ENCODE assay signal across 20 mouse cellular contexts in the genomic region with DNA sequence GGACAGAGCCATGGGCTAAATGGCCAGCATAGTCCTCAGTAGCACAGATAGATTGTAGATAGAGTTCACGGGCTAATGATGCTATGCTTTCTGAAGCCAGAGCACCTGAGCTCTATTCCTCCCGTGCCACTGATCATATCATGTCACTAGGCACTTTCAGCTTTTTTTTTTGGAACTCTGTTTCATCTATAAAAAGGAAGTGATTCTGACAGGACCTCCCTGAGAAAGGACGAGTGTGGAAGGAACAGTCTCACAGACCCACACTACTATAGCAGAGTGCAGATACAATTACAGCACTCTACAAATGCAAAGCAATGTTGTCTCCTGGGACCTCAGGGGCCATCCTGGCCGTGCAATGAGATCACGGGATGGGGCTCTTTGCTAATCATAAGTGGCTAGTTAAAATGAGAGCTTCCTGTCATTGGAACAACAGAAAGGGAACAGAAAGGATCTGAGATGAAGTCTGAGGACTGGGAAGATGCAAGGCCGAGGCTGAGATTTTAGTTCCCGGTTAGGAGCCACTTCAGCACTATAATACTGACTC.
DNase-seq lines count a peak whose midpoint lies in the region; ATAC-seq lines count a peak whose summit lies in the region.
"Had no signal": no experiment of that assay in that cellular context is flagged by ENCODE, and none has a peak within 500 bp of the region (broad histone marks: within the 10 kb centered on the region; RNA-seq: fewer than 3 reads in every experiment).

No protein-coding gene starts in this region.

- no peaks in the 10 kb centered on the region for H3K4me1 ChIP-seq in midbrain, embryonic 11.5 days (ENCODE audit: control insufficient read depth, insufficient read depth, low read length)
- H3K4me1 ChIP-seq: embryonic facial prominence, embryonic 12.5 days; forebrain, embryonic 13.5 days; forebrain, embryonic 15.5 days had no signal

- no peak overlapping the region for H3K4me3 ChIP-seq in midbrain, embryonic 11.5 days (ENCODE audit: low read depth, low read length)
- H3K4me3 ChIP-seq: embryonic facial prominence, embryonic 10.5 days; embryonic facial prominence, embryonic 12.5 days; forebrain, embryonic 13.5 days; forebrain, embryonic 15.5 days had no signal

- no peak overlapping the region for H3K9ac ChIP-seq in midbrain, embryonic 11.5 days (ENCODE audit: low read length)
- H3K9ac ChIP-seq: embryonic facial prominence, embryonic 12.5 days; forebrain, embryonic 13.5 days; forebrain, embryonic 15.5 days; forebrain, postnatal 0 days had no signal

- ATAC-seq in granulocyte monocyte progenitor cell, adult 5-6 weeks (replicated peaks; ENCODE audit: poor library complexity, severe bottlenecking), result peak; percentile 48
- no peak for ATAC-seq in midbrain, embryonic 11.5 days (ENCODE audit: low FRiP score)
- ATAC-seq: forebrain, embryonic 13.5 days; forebrain, embryonic 15.5 days; forebrain, postnatal 0 days had no signal

- H3K4me2 ChIP-seq in midbrain, embryonic 11.5 days, result no peak overlapping the region
- H3K4me2 ChIP-seq: embryonic facial prominence, embryonic 12.5 days; forebrain, embryonic 13.5 days; forebrain, embryonic 15.5 days had no signal

- no peak overlapping the region for H3K27ac ChIP-seq in midbrain, embryonic 11.5 days (ENCODE audit: low read depth, low read length)
- H3K27ac ChIP-seq: embryonic facial prominence, embryonic 10.5 days; embryonic facial prominence, embryonic 12.5 days; forebrain, embryonic 13.5 days; forebrain, embryonic 15.5 days had no signal

- peak; percentile 77 for DNase-seq in heart, adult 11 months
- DNase-seq in heart, adult 18-20 months, result no peak
- DNase-seq in MN1 (ENCODE audit: low spot score), result peak; percentile 41
- no peak for DNase-seq in midbrain, embryonic 11.5 days (ENCODE audit: low spot score, missing footprints)
- DNase-seq in cerebellum, adult 11 months, result no peak
- no peak for DNase-seq in kidney, adult 18-20 months
- DNase-seq: adrenal gland, adult 2 months; adrenal gland, postnatal 10 days; adrenal gland, postnatal 25 days; cerebellum, adult 11-12 months; cerebellum, adult 2 months; cerebellum, adult 9-10 months; cerebellum, postnatal 36 days; forebrain, postnatal 0 days had no signal

- no peaks in the 10 kb centered on the region for H3K27me3 ChIP-seq in midbrain, embryonic 11.5 days (ENCODE audit: control insufficient read depth, insufficient read depth, low read length)
- H3K27me3 ChIP-seq: embryonic facial prominence, embryonic 12.5 days; forebrain, embryonic 13.5 days; forebrain, embryonic 15.5 days had no signal

- WGBS in midbrain, embryonic 11.5 days, result 50% methylated on average over 7 of the region's 7 CpGs

- H3K36me3 ChIP-seq in midbrain, embryonic 11.5 days (ENCODE audit: control insufficient read depth, insufficient read depth, low read length), result no peaks in the 10 kb centered on the region
- H3K36me3 ChIP-seq: embryonic facial prominence, embryonic 10.5 days; embryonic facial prominence, embryonic 12.5 days; forebrain, embryonic 15.5 days; G1E had no signal

- H3K9me3 ChIP-seq in midbrain, embryonic 11.5 days (ENCODE audit: control insufficient read depth, low read length), result no peaks in the 10 kb centered on the region
- H3K9me3 ChIP-seq: embryonic facial prominence, embryonic 10.5 days; embryonic facial prominence, embryonic 12.5 days; forebrain, embryonic 13.5 days; forebrain, embryonic 15.5 days; G1E had no signal

Comparison
In these comparisons a context has a peak if more than half of its experiments do, and no peak if none do; other contexts are left out.
1. DNase-seq: peak in heart, adult 11 months (single experiment) and MN1 (single experiment); none in heart, adult 18-20 months (0 of 2), midbrain, embryonic 11.5 days (single experiment), cerebellum, adult 11 months (single experiment) and kidney, adult 18-20 months (single experiment).